Mouse (Mus musculus) lung, embryonic 15.5 days (tissue): ENCODE data around the gene Nr1i2. TPM values are rescaled to one million over a fixed set of nuclear protein-coding genes. Genes with fewer than 3 reads are reported as not detected.
A peak's percentile ranks its signal among the peaks of the same experiment; 100 is the strongest.
"Not testable (repeated sequence)": the region's sequence is repeated elsewhere in the genome, so short reads cannot be mapped to it uniquely, and the experiment has no call there.

Experiments
- ATAC-seq: fragments of 200-750 bp; cut with Nextera tagmentation; 2 replicates; pipeline ENCODE4 v1.8.0; 2017; ENCODE audit warnings: moderate number of reproducible peaks, borderline replicate concordance; ENCODE audit not compliant: low FRiP score, low TSS enrichment; ENCODE audit errors: extremely low read depth
- H3K27ac ChIP-seq: fragments of 300-500 bp; sonication (generic); 2 replicates; pipeline ENCODE4 v1.5.1; 2015; ENCODE audit warnings: moderate library complexity, mild to moderate bottlenecking, inconsistent platforms
- H3K27me3 ChIP-seq: fragments of 300-500 bp; sonication (generic); 2 replicates; pipeline ENCODE4 v1.6.1; 2015; ENCODE audit warnings: inconsistent platforms
- H3K36me3 ChIP-seq: fragments of 300-500 bp; sonication (generic); 2 replicates; pipeline ENCODE4 v1.6.1; 2015; ENCODE audit warnings: inconsistent platforms
- H3K4me1 ChIP-seq: fragments of 300-500 bp; sonication (generic); 2 replicates; pipeline ENCODE4 v1.6.1; 2015; ENCODE audit warnings: inconsistent platforms
- H3K4me2 ChIP-seq: fragments of 300-500 bp; sonication (generic); 2 replicates; pipeline ENCODE4 v1.6.1; 2015; ENCODE audit warnings: inconsistent platforms, mild to moderate bottlenecking, moderate library complexity
- H3K4me3 ChIP-seq: fragments of 300-500 bp; sonication (generic); 2 replicates; pipeline ENCODE4 v1.5.1; 2015; ENCODE audit warnings: mild to moderate bottlenecking, inconsistent platforms
- H3K9ac ChIP-seq: fragments of 300-500 bp; sonication (generic); 2 replicates; pipeline ENCODE4 v1.6.1; 2015; ENCODE audit warnings: inconsistent platforms
- H3K9me3 ChIP-seq: fragments of 300-500 bp; sonication (generic); 2 replicates; pipeline ENCODE4 v1.6.1; 2016; ENCODE audit warnings: inconsistent platforms
- WGBS: fragments of 180-500 bp; shearing (Covaris S2); methylation state at CpG from one replicate; pipeline ENCODE4 v1.1.7; 2015; 5-methylcytosine and 5-hydroxymethylcytosine counted together
- polyA plus RNA-seq: library from polyadenylated mRNA; unstranded; fragments of >200 nt; fragmentation: Nextera tagmentation; extraction: Ambion mirVana; gene quantifications from 2 replicates; pipeline ENCODE4 v1.2.1, GENCODE M21; 2015

Nr1i2 gene
- polyA plus RNA-seq, 1 experiment from 2014 or later, result 0.05 TPM

GRCm38 (mm10) chr16:38248331-38248961, 46.2 kb downstream of the Nr1i2 start:
- no peaks in the 10 kb centered on the region for H3K27me3 ChIP-seq
- H3K9me3 ChIP-seq, result no peaks in the 10 kb centered on the region
- 30% methylated on average over 13 of the region's 13 CpGs for WGBS
- H3K36me3 ChIP-seq, result no peaks in the 10 kb centered on the region; the same call in 1 of the 2 replicates
- no peak overlapping the region for H3K4me3 ChIP-seq
- H3K9ac ChIP-seq, result no peak overlapping the region
- peak overlapping the region; percentile 1; the same call in 1 of the 2 replicates for H3K4me2 ChIP-seq
- no peak overlapping the region for H3K27ac ChIP-seq
- peak; percentile 23; the same call in 1 of the 2 replicates for ATAC-seq
- H3K4me1 ChIP-seq, result 0 out of 2 replicates have a peak, but pooled peaks cover 3% of the 10 kb centered on the region

GRCm38 (mm10) chr16:38245849-38246585, 48.6 kb downstream of the Nr1i2 start:
- peaks cover 13% of the 10 kb centered on the region; the same call in 1 of the 2 replicates for H3K36me3 ChIP-seq
- H3K4me1 ChIP-seq, result 0 out of 2 replicates have a peak, but pooled peaks cover 3% of the 10 kb centered on the region
- no peak overlapping the region for H3K27ac ChIP-seq
- H3K9me3 ChIP-seq, result no peaks in the 10 kb centered on the region
- no peak overlapping the region for H3K9ac ChIP-seq
- no peaks in the 10 kb centered on the region for H3K27me3 ChIP-seq
- 80% methylated on average over 5 of the region's 5 CpGs for WGBS
- no peak for ATAC-seq
- H3K4me2 ChIP-seq, result no peak overlapping the region
- no peak overlapping the region for H3K4me3 ChIP-seq

GRCm38 (mm10) chr16:38245379-38245778, 49.2 kb downstream of the Nr1i2 start:
- 63% methylated on average over 2 of the region's 2 CpGs for WGBS
- Histone ChIP-seq H3K4me3 (no peak overlapping the region), H3K27me3 (no peaks in the 10 kb centered on the region), H3K4me1 (0 out of 2 replicates have a peak, but pooled peaks cover 3% of the 10 kb centered on the region), H3K9me3 (no peaks in the 10 kb centered on the region), H3K36me3 (peaks cover 16% of the 10 kb centered on the region; the same call in 1 of the 2 replicates), H3K27ac (no peak overlapping the region), H3K9ac (no peak overlapping the region), H3K4me2 (no peak overlapping the region)
- no peak for ATAC-seq

- Histone ChIP-seq H3K9me3 (no peaks in the 10 kb centered on the region), H3K9ac (no peak overlapping the region), H3K4me1 (0 out of 2 replicates have a peak, but pooled peaks cover 3% of the 10 kb centered on the region), H3K4me3 (no peak overlapping the region), H3K27ac (no peak overlapping the region), H3K36me3 (peaks cover 19% of the 10 kb centered on the region; the same call in 1 of the 2 replicates), H3K27me3 (no peaks in the 10 kb centered on the region), H3K4me2 (no peak overlapping the region)
- ATAC-seq, result no peak
- WGBS, result 84% methylated on average over 6 of the region's 6 CpGs
These were observed 50.5 kb downstream of the Nr1i2 start for GRCm38 (mm10) chr16:38244111-38244510.

GRCm38 (mm10) chr16:38240167-38240566, 54.5 kb downstream of the Nr1i2 start:
- H3K36me3 ChIP-seq, result peaks cover 24% of the 10 kb centered on the region; the same call in 1 of the 2 replicates
- no peak for ATAC-seq
- 95% methylated on average over 10 of the region's 10 CpGs for WGBS

GRCm38 (mm10) chr16:38239729-38240128, 54.9 kb downstream of the Nr1i2 start:
- Histone ChIP-seq H3K4me1 (no peaks in the 10 kb centered on the region), H3K27me3 (no peaks in the 10 kb centered on the region), H3K9me3 (no peaks in the 10 kb centered on the region), H3K27ac (no peak overlapping the region), H3K9ac (no peak overlapping the region), H3K4me3 (no peak overlapping the region), H3K36me3 (peaks cover 24% of the 10 kb centered on the region; the same call in 1 of the 2 replicates), H3K4me2 (no peak overlapping the region)
- ATAC-seq, result no peak
- WGBS, result 66% methylated on average over 5 of the region's 5 CpGs

More at GRCm38 (mm10) chr16:38240167-38240566, 54.5 kb downstream of the Nr1i2 start:
- Histone ChIP-seq H3K9me3 (no peaks in the 10 kb centered on the region), H3K9ac (no peak overlapping the region), H3K27ac (no peak overlapping the region), H3K27me3 (no peaks in the 10 kb centered on the region), H3K4me2 (no peak overlapping the region), H3K4me1 (no peaks in the 10 kb centered on the region), H3K4me3 (no peak overlapping the region)

GRCm38 (mm10) chr16:38236936-38237585, 57.6 kb downstream of the Nr1i2 start:
- Histone ChIP-seq H3K9me3 (no peaks in the 10 kb centered on the region), H3K27me3 (no peaks in the 10 kb centered on the region), H3K27ac (no peak overlapping the region), H3K4me2 (no peak overlapping the region), H3K4me3 (no peak overlapping the region), H3K9ac (no peak overlapping the region), H3K36me3 (peaks cover 18% of the 10 kb centered on the region; the same call in 1 of the 2 replicates), H3K4me1 (no peaks in the 10 kb centered on the region)
- WGBS, result 42% methylated on average over 4 of the region's 4 CpGs
- no peak for ATAC-seq

GRCm38 (mm10) chr16:38222491-38222890, 72.1 kb downstream of the Nr1i2 start:
- not testable (repeated sequence) for H3K9ac ChIP-seq, H3K27ac ChIP-seq, ATAC-seq, H3K27me3 ChIP-seq, H3K4me1 ChIP-seq, H3K4me2 ChIP-seq, H3K4me3 ChIP-seq, H3K9me3 ChIP-seq
- WGBS, result 96% methylated on average over 5 of the region's 5 CpGs
- peaks cover 27% of the 10 kb centered on the region for H3K36me3 ChIP-seq

- Histone ChIP-seq H3K4me2 (no peak overlapping the region), H3K9me3 (no peaks in the 10 kb centered on the region), H3K4me1 (no peaks in the 10 kb centered on the region), H3K27me3 (no peaks in the 10 kb centered on the region), H3K4me3 (no peak overlapping the region), H3K27ac (no peak overlapping the region), H3K36me3 (peaks cover 18% of the 10 kb centered on the region), H3K9ac (no peak overlapping the region)
- ATAC-seq, result no peak
- WGBS, result 94% methylated on average over 7 of the region's 7 CpGs
These were observed 89.4 kb downstream of the Nr1i2 start for GRCm38 (mm10) chr16:38205272-38205671.
